8 mouse cellular contexts compared by ENCODE assay signal in the genomic region with DNA sequence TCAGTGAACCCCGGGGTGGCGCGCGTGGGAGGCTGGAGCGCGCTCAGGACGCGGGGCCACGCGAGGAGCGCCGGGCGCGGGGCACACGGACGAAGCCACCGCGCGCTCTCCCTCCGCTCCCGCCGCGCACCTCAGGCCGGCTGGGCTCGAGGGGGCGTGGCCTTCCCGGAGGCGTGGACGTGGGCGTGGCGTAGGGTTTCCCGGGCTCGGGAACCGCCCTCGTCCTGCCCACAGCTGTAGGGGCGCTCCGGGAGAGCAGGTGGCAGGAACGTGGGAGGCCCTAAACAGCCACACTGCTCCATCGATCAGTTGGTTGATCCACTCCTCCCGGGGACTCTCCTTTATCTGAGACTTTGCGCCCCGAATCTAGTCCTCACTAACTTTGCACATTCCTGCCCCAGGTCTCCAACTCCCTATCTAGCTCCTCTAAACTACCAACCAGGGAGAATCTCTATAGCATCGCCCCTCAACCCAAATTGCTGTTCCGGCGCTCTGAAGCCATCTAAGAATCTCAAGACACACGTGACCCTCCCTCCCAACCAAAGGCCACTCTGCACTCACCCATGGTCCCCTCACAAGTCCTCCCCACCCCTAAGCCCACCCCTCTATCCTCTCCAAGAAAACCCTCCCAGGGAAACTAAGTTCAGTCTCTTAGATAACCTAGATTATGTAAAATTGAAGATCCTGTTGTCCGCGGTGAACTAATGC. TPM values are rescaled to one million over a fixed set of nuclear protein-coding genes. Genes with fewer than 3 reads are reported as not detected.
DNase-seq lines count a peak whose midpoint lies in the region; ATAC-seq and TF ChIP-seq lines count a peak whose summit lies in the region.

Nrtn (minus strand) TSS at position 115 of the 708 bp plus-strand sequence.

- peak; percentile 96 for DNase-seq in adrenal gland, postnatal 36 days
- DNase-seq in lung, adult 2 months = peak; percentile 90
- DNase-seq in thymus, postnatal 0 days (ENCODE audit: low spot score) = peak; percentile 73

- under 1% methylated on average over 48 of the region's 48 CpGs for WGBS in heart, embryonic 13.5 days
- WGBS in kidney, embryonic 16.5 days = under 1% methylated on average over 46 of the region's 48 CpGs
- WGBS in lung, adult 2 months = under 1% methylated on average over 29 of the region's 48 CpGs
- under 1% methylated on average over 48 of the region's 48 CpGs for WGBS in olfactory bulb, adult 2 months

- no peaks in the 10 kb centered on the region for H3K79me3 ChIP-seq in C2C12 (ENCODE audit: low read depth)

- H3K9me3 ChIP-seq in erythroblast, embryonic 14.5 days (ENCODE audit: control insufficient read depth, low read length) = peaks cover 5% of the 10 kb centered on the region
- H3K9me3 ChIP-seq in heart, embryonic 13.5 days = peaks cover 8% of the 10 kb centered on the region; the same call in 1 of the 2 replicates
- no peaks in the 10 kb centered on the region for H3K9me3 ChIP-seq in kidney, embryonic 16.5 days (ENCODE audit: low read length)

- no peaks in the 10 kb centered on the region for H3K79me2 ChIP-seq in C2C12 (ENCODE audit: control insufficient read depth, insufficient read depth)

- no peaks in the 10 kb centered on the region for H3K36me3 ChIP-seq in C2C12 (ENCODE audit: control insufficient read depth, insufficient read depth)
- no peaks in the 10 kb centered on the region for H3K36me3 ChIP-seq in erythroblast, embryonic 14.5 days (ENCODE audit: control insufficient read depth)
- no peaks in the 10 kb centered on the region for H3K36me3 ChIP-seq in heart, embryonic 13.5 days
- H3K36me3 ChIP-seq in kidney, embryonic 16.5 days (ENCODE audit: insufficient read depth, low read length) = no peaks in the 10 kb centered on the region

- peaks cover 70% of the 10 kb centered on the region for H3K4me1 ChIP-seq in erythroblast, embryonic 14.5 days (ENCODE audit: control insufficient read depth)
- H3K4me1 ChIP-seq in heart, embryonic 13.5 days = peaks cover 35% of the 10 kb centered on the region
- H3K4me1 ChIP-seq in kidney, embryonic 16.5 days (ENCODE audit: insufficient read depth, low read length) = peaks cover 29% of the 10 kb centered on the region
- H3K4me1 ChIP-seq in lung, adult 2 months (ENCODE audit: control insufficient read depth, insufficient read depth, low read length) = peaks cover 3% of the 10 kb centered on the region
- H3K4me1 ChIP-seq in olfactory bulb, adult 2 months (ENCODE audit: control insufficient read depth, insufficient read depth, low read length) = peaks cover 23% of the 10 kb centered on the region

- no peak for TF ChIP-seq CTCF in C2C12 (IDR thresholded peaks at IDR 0.05; ENCODE audit: control insufficient read depth, insufficient read depth, insufficient read length)
- no peak for TF ChIP-seq CTCF in lung, adult 2 months (IDR thresholded peaks at IDR 0.05; ENCODE audit: insufficient read depth, low read length)
- no peak for TF ChIP-seq CTCF in olfactory bulb, adult 2 months (IDR thresholded peaks at IDR 0.05; ENCODE audit: insufficient read depth, low read depth, low read length)

- H3K4me3 ChIP-seq in C2C12 (ENCODE audit: insufficient read depth, poor library complexity, severe bottlenecking) = no peak within 1 kb of the TSS
- H3K4me3 ChIP-seq in erythroblast, embryonic 14.5 days (replicated peaks) = peak within 1 kb of the TSS; percentile 57
- H3K4me3 ChIP-seq in heart, embryonic 13.5 days = peak within 1 kb of the TSS; percentile 62
- peak within 1 kb of the TSS; percentile 59 for H3K4me3 ChIP-seq in kidney, embryonic 16.5 days (ENCODE audit: low read length)
- no peak within 1 kb of the TSS for H3K4me3 ChIP-seq in lung, adult 2 months (replicated peaks; ENCODE audit: extremely low read depth, low read depth, low read length)
- peak within 1 kb of the TSS; percentile 47 for H3K4me3 ChIP-seq in olfactory bulb, adult 2 months (ENCODE audit: insufficient read depth, low read depth, low read length)

- peak within 1 kb of the TSS; percentile 97 for H3K4me2 ChIP-seq in heart, embryonic 13.5 days
- peak within 1 kb of the TSS; percentile 100 for H3K4me2 ChIP-seq in kidney, embryonic 16.5 days (replicated peaks; ENCODE audit: low read depth, low read length)

- H3K9ac ChIP-seq in heart, embryonic 13.5 days = peak within 1 kb of the TSS; percentile 85
- H3K9ac ChIP-seq in kidney, embryonic 16.5 days (replicated peaks; ENCODE audit: low read length) = peak within 1 kb of the TSS; percentile 71

- H3K27me3 ChIP-seq in C2C12 (ENCODE audit: control insufficient read depth, insufficient read depth, insufficient read length) = peaks cover 30% of the 10 kb centered on the region
- H3K27me3 ChIP-seq in erythroblast, embryonic 14.5 days (ENCODE audit: control insufficient read depth) = peaks cover 55% of the 10 kb centered on the region
- H3K27me3 ChIP-seq in heart, embryonic 13.5 days (replicated peaks) = peaks cover 77% of the 10 kb centered on the region
- peaks cover 46% of the 10 kb centered on the region for H3K27me3 ChIP-seq in kidney, embryonic 16.5 days (ENCODE audit: insufficient read depth, low read length)

- ATAC-seq in heart, embryonic 13.5 days (ENCODE audit: extremely low read depth, insufficient number of reproducible peaks, low FRiP score, low TSS enrichment) = peak; percentile 51; the same call in 1 of the 2 replicates
- ATAC-seq in kidney, embryonic 16.5 days (ENCODE audit: low FRiP score, low TSS enrichment) = peak; percentile 67

- H3ac ChIP-seq in C2C12 (ENCODE audit: control insufficient read depth, insufficient read length, low read depth) = peak within 1 kb of the TSS; percentile 41

- H3K27ac ChIP-seq in heart, embryonic 13.5 days (replicated peaks) = no peak within 1 kb of the TSS
- H3K27ac ChIP-seq in kidney, embryonic 16.5 days (ENCODE audit: low read length) = peak within 1 kb of the TSS; percentile 1; the same call in 1 of the 2 replicates
- H3K27ac ChIP-seq in olfactory bulb, adult 2 months (ENCODE audit: insufficient read depth, low read depth, low read length) = no peak within 1 kb of the TSS

- TF ChIP-seq POLR2A in lung, adult 2 months (IDR thresholded peaks at IDR 0.05; ENCODE audit: borderline replicate concordance, extremely low read depth, low read depth, low read length) = peak; percentile 37; the same call in 1 of the 2 replicates
- 0 out of 2 replicates have a peak, but pooled peaks have one; percentile 11 for TF ChIP-seq POLR2A in olfactory bulb, adult 2 months (IDR thresholded peaks at IDR 0.05; ENCODE audit: insufficient read depth, low read depth, low read length)

TF ChIP-seq in C2C12, 6 proteins besides CTCF, POLR2A, EP300 and RAD21:
- no peak for TF ChIP-seq MYOD1 (IDR thresholded peaks at IDR 0.05; ENCODE audit: control insufficient read depth, insufficient read length, low read depth)
- no peak for TF ChIP-seq FOSL1 (IDR thresholded peaks at IDR 0.05; ENCODE audit: insufficient read depth, low read length, poor library complexity, severe bottlenecking)
- TF ChIP-seq MYOG (IDR thresholded peaks at IDR 0.05; ENCODE audit: control insufficient read depth, extremely low read depth, insufficient read length) = no peak
- TF ChIP-seq CEBPB (IDR thresholded peaks at IDR 0.05; ENCODE audit: low read depth) = no peak
- no peak for TF ChIP-seq USF1 (IDR thresholded peaks at IDR 0.05; ENCODE audit: low read depth)
- TF ChIP-seq MAX (IDR thresholded peaks at IDR 0.05) = no peak

RNA-seq across cellular contexts. Expression of gene Nrtn, which starts in this region (rescaled TPM):
- 0.67 TPM for polyA plus RNA-seq in C2C12 (2012; fragmentation: generic; extraction: Trizol)
- 1 to 10 TPM; 3.8 to 5.4 TPM for total RNA-seq in adrenal gland, postnatal 36 days (2021)
- 1.4 and 2.2 TPM in 2 replicates for polyA plus RNA-seq in erythroblast, embryonic 14.5 days (2012)
- polyA plus RNA-seq in heart, embryonic 13.5 days (2015; fragmentation: Nextera tagmentation; extraction: Ambion mirVana) = 7.9 and 8.6 TPM in 2 replicates
- polyA plus RNA-seq in kidney, embryonic 16.5 days (2015; fragmentation: Nextera tagmentation; extraction: Ambion mirVana) = 5.4 and 5.8 TPM in 2 replicates
- 17.3 and 23.2 TPM in 2 replicates for polyA plus RNA-seq in lung, adult 2 months (2012; rRNA removed)
- polyA plus RNA-seq in olfactory bulb, adult 2 months (2012; ENCODE audit: insufficient read depth, insufficient read length, low replicate concordance, missing spikeins) = not detected in 2 replicates
- 17.3 and 23.6 TPM in 2 replicates for polyA plus RNA-seq in thymus, postnatal 0 days (2015; fragmentation: Nextera tagmentation; extraction: Ambion mirVana)

Comparison
In these comparisons a context has a peak if more than half of its experiments do, and no peak if none do; other contexts are left out.
1. H3K4me3 ChIP-seq: peak in erythroblast, embryonic 14.5 days (single experiment), heart, embryonic 13.5 days (single experiment), kidney, embryonic 16.5 days (single experiment) and olfactory bulb, adult 2 months (single experiment); none in C2C12 (single experiment) and lung, adult 2 months (single experiment).
2. Peak in every context shown above with its lines, with median percentiles within 50 percentile points of each other: DNase-seq.